Mouse (Mus musculus) neural tube, embryonic 12.5 days (tissue): ENCODE results near the gene Tfip11. TPM values are rescaled to one million over a fixed set of nuclear protein-coding genes. Genes with fewer than 3 reads are reported as not detected.

Experiments used
- ATAC-seq: fragments of 200-750 bp; cut with Nextera tagmentation; 2 replicates; pipeline ENCODE4 v1.8.0; 2017; ENCODE audit warnings: low read depth, mild to moderate bottlenecking, moderate TSS enrichment, moderate library complexity; ENCODE audit not compliant: low FRiP score
- H3K27ac ChIP-seq: fragments of 300-500 bp; sonication (generic); 2 replicates; pipeline ENCODE4 v1.5.1; 2016
- H3K27me3 ChIP-seq: fragments of 300-500 bp; sonication (generic); replicated peaks from 2 replicates; pipeline ENCODE4 v1.6.1; 2016; ENCODE audit warnings: mild to moderate bottlenecking
- H3K36me3 ChIP-seq: fragments of 300-500 bp; sonication (generic); 2 replicates; pipeline ENCODE4 v1.6.1; 2016; ENCODE audit warnings: mild to moderate bottlenecking
- H3K4me1 ChIP-seq: fragments of 300-500 bp; sonication (generic); 2 replicates; pipeline ENCODE4 v1.6.1; 2016
- H3K4me2 ChIP-seq: fragments of 300-500 bp; sonication (generic); replicated peaks from 2 replicates; pipeline ENCODE4 v1.6.1; 2016; ENCODE audit warnings: mild to moderate bottlenecking
- H3K4me3 ChIP-seq: fragments of 300-500 bp; sonication (generic); 2 replicates; pipeline ENCODE4 v1.5.1; 2016
- H3K9ac ChIP-seq: fragments of 300-500 bp; sonication (generic); 2 replicates; pipeline ENCODE4 v1.6.1; 2016; ENCODE audit warnings: mild to moderate bottlenecking
- H3K9me3 ChIP-seq: fragments of 300-500 bp; sonication (generic); 2 replicates; pipeline ENCODE4 v1.6.1; 2016; ENCODE audit warnings: mild to moderate bottlenecking
- WGBS: fragments of 180-500 bp; shearing (Covaris S2); methylation state at CpG from one replicate; pipeline ENCODE4 v1.1.7; 2016; 5-methylcytosine and 5-hydroxymethylcytosine counted together
- polyA plus RNA-seq: library from polyadenylated mRNA; unstranded; fragments of >200 nt; fragmentation: Nextera tagmentation; extraction: Ambion mirVana; gene quantifications from 2 replicates; pipeline ENCODE4 v1.2.1, GENCODE M21; 2016

Gene Tfip11
- polyA plus RNA-seq, 1 experiment from 2014 or later: 40.3 TPM

DNA sequence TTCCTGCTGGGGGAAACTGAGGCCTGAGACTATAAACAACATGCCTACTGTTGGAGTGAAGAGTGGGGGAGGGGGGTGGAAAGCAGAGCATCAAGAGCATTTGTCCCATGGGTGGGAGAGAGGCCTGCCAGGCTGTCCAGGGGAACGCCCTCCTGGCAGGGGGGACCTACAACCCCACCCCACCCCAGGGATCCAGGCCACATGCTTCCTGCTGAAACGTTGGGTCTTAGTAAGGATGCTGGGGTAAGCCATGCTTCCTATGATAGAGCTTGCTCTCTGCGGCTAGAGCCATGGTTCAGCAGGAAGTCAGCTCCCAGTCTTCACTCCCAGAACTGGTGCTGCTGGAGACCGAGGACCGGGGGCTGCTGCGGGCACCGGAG, 42.0 kb upstream of the Tfip11 start:
- Histone ChIP-seq H3K9ac (no peak overlapping the region), H3K36me3 (no peaks in the 10 kb centered on the region), H3K4me3 (no peak overlapping the region), H3K27me3 (no peaks in the 10 kb centered on the region), H3K4me2 (no peak overlapping the region), H3K4me1 (peaks cover 28% of the 10 kb centered on the region; the same call in 1 of the 2 replicates), H3K27ac (no peak overlapping the region), H3K9me3 (no peaks in the 10 kb centered on the region)
- ATAC-seq: no peak
- WGBS: 71% methylated on average over 7 of the region's 7 CpGs

DNA sequence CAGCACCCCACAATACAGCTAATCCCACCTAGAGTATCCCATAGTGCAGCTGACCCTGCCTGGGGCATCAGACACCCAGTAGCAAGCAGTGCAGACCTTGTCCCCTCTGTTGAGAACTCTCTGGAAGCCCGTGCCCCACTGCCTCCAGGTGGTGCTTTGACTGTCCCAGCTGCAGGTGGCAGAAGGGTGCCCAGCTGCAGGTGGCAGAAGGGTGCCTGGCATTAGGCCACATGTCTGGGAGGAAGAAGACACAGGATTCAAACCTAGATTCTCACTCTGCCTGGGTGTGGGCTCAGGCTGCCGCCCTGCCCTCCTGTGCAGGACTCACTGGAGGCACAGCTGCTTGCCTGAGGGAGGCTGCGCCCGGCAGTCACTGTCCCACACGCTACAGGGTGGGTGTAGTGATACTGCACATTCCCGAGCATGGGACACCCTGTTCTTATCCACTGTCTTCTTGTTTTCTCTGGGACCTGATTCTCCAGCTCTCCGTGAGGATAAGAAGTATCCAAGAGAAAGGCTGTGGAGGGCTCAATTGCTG, 40.5 kb upstream of the Tfip11 start:
- Histone ChIP-seq H3K9me3 (no peaks in the 10 kb centered on the region), H3K36me3 (no peaks in the 10 kb centered on the region), H3K4me1 (peaks cover 20% of the 10 kb centered on the region; the same call in 1 of the 2 replicates), H3K4me3 (no peak overlapping the region), H3K9ac (no peak overlapping the region), H3K27me3 (no peaks in the 10 kb centered on the region), H3K27ac (no peak overlapping the region), H3K4me2 (no peak overlapping the region)
- WGBS: 88% methylated on average over 7 of the region's 7 CpGs
- no peak for ATAC-seq

DNA sequence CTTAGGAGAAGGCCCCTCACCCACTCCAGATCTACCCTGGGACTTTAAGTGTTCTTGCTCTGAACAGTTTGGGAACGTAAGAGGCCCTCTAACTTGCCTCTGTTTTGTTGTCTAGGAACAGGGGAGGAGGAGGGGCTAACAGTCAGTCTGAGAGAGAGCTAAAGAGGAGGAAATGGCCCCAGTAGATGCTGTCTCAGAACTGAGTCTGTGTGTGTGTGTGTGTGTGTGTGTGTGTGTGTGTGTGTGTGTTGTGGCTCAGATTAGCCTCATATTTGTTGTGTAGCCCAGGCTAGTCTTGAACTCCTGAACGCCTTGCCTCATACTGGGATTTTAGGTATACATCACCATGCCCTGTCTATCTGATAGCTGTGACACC, 39.6 kb upstream of the Tfip11 start:
- H3K9me3 ChIP-seq: no peaks in the 10 kb centered on the region
- no peak for ATAC-seq
- no peak overlapping the region for H3K4me3 ChIP-seq
- no peak overlapping the region for H3K9ac ChIP-seq
- no peak overlapping the region for H3K4me2 ChIP-seq
- no peak overlapping the region for H3K27ac ChIP-seq
- no peaks in the 10 kb centered on the region for H3K27me3 ChIP-seq
- no peaks in the 10 kb centered on the region for H3K36me3 ChIP-seq
- WGBS: 96% methylated on average over 2 of the region's 2 CpGs
- peaks cover 15% of the 10 kb centered on the region; the same call in 1 of the 2 replicates for H3K4me1 ChIP-seq

DNA sequence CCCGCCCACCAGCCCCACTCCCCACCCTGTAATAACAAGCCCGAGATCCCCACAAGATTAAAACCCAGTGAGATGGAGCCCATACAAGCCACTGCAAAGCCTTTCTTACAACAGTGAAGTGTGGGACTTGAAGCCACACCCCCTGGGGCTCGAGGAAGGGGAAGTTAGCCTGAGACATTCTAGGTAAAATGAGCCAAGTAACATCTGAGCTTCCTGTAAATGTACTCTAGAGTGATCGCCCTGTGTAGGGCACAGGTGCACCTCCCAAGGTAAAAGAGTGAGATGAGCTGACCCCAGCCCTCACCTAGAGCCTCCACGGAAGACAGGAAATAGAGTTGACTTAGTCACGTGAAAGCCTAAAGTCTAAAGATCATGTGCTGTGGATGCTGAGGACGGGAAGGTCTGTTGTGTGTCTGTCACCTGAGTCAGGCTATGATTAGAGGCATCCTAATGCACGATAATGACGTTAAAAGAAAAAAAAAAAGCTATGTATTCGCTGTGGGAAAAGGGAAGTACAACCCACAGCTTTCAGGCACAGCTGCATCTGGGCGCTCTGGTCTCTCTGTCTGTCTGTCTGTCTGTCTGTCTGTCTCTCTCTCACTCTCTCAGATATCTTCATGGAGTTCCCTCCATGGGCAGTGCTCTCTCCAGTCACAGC, 39.0 kb upstream of the Tfip11 start:
- peaks cover 15% of the 10 kb centered on the region; the same call in 1 of the 2 replicates for H3K4me1 ChIP-seq
- H3K27ac ChIP-seq: no peak overlapping the region
- no peaks in the 10 kb centered on the region for H3K27me3 ChIP-seq
- ATAC-seq: no peak
- H3K9ac ChIP-seq: no peak overlapping the region
- H3K4me3 ChIP-seq: no peak overlapping the region
- no peaks in the 10 kb centered on the region for H3K9me3 ChIP-seq
- H3K4me2 ChIP-seq: no peak overlapping the region
- no peaks in the 10 kb centered on the region for H3K36me3 ChIP-seq
- 84% methylated on average over 11 of the region's 11 CpGs for WGBS

DNA sequence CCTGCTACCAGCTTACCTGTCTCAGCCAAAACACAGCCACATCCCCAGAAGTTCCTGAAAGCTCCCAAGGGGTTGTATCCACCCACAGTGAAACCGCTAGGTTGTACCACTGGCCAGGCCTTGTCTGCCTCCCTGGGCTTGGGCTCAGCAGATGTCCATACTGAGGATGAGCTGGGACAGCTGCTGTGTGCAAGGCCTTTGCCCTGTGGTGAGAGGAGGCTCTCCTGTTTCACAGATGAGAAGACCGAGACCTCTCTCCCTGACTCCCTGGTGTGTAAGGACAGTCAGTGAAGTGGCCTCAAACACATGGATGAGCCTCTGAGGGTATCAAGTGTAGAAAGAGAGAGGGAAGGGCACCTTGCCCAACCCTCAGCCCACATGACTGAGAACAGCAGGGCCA, 38.5 kb upstream of the Tfip11 start:
- no peak for ATAC-seq
- Histone ChIP-seq H3K36me3 (no peaks in the 10 kb centered on the region), H3K4me3 (no peak overlapping the region), H3K27ac (no peak overlapping the region), H3K9me3 (no peaks in the 10 kb centered on the region), H3K9ac (no peak overlapping the region), H3K4me2 (no peak overlapping the region), H3K4me1 (peaks cover 15% of the 10 kb centered on the region; the same call in 1 of the 2 replicates), H3K27me3 (no peaks in the 10 kb centered on the region)
- 92% methylated on average over 2 of the region's 2 CpGs for WGBS

DNA sequence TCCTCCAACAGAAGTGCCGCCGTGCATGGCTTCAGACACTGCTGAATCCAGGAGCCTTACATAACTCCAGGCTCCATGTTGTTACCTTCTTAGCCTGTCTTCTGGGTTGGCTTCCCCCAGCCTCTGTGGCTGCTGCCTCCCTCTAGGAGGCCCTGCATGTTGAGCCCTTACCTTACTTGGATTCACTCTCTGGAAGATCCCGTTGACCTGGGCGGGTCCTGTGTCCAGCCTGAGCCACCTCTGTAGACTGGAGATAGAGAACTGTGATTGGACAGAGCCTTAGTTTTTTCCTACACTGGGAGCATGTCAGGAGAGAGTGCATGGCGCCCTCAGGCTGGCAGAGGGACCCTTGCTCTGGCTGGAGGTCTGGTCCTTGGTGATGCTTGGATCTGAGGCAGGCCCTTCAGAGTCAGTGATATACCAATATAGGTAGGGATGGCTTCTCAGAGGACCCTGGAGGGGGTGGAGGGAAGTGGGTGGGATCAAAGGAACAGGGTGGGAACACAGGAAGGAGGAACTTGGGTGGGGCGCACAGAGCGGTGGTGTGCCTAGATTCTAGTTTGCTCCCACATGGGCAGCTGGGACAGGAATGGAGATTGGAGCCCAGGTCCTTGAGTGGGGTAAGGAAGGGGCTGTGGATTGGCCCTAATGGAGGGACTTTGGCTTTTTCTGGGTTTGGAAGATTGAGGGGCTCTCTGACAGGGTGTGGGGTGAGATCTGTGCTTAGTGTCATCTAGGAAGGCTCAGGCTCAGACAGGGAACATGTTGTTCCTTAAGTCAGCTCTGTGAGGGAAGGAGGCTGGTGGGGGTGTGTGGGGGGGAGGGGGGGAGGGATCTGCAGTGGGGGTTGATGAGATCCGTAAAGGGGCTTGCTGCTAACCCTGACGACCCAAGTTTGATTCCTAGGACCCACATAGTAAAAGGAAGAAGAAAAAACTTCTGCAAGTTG, 37.7 kb upstream of the Tfip11 start:
- no peaks in the 10 kb centered on the region for H3K9me3 ChIP-seq
- H3K36me3 ChIP-seq: no peaks in the 10 kb centered on the region
- H3K9ac ChIP-seq: no peak overlapping the region
- no peak overlapping the region for H3K27ac ChIP-seq
- 83% methylated on average over 9 of the region's 9 CpGs for WGBS
- no peak for ATAC-seq
- no peaks in the 10 kb centered on the region for H3K27me3 ChIP-seq
- no peak overlapping the region for H3K4me3 ChIP-seq
- H3K4me1 ChIP-seq: peaks cover 14% of the 10 kb centered on the region; the same call in 1 of the 2 replicates
- no peak overlapping the region for H3K4me2 ChIP-seq

DNA sequence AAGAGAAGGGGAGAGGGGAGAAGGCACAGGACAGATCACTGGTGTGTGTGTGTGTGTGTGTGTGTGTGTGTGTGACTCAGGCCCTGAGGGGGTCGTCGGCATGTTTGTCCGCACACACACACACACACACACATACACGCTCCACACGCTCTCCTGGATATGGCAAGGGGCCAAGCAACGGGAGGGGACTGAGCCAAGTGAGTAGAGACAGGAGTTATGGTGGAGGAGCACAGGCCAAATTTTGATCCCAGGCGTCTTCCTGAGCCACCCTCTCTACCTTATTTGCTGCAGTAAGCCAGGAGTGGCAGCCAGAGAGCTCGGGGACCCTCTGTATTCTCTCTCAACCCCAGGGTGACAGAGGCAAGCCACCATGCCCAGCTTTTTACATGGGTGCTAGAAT, 36.9 kb upstream of the Tfip11 start:
- Histone ChIP-seq H3K4me1 (peaks cover 7% of the 10 kb centered on the region; the same call in 1 of the 2 replicates), H3K36me3 (no peaks in the 10 kb centered on the region), H3K27me3 (no peaks in the 10 kb centered on the region), H3K4me2 (no peak overlapping the region), H3K4me3 (no peak overlapping the region), H3K9me3 (no peaks in the 10 kb centered on the region), H3K27ac (no peak overlapping the region), H3K9ac (no peak overlapping the region)
- WGBS: 81% methylated on average over 8 of the region's 8 CpGs
- no peak for ATAC-seq

DNA sequence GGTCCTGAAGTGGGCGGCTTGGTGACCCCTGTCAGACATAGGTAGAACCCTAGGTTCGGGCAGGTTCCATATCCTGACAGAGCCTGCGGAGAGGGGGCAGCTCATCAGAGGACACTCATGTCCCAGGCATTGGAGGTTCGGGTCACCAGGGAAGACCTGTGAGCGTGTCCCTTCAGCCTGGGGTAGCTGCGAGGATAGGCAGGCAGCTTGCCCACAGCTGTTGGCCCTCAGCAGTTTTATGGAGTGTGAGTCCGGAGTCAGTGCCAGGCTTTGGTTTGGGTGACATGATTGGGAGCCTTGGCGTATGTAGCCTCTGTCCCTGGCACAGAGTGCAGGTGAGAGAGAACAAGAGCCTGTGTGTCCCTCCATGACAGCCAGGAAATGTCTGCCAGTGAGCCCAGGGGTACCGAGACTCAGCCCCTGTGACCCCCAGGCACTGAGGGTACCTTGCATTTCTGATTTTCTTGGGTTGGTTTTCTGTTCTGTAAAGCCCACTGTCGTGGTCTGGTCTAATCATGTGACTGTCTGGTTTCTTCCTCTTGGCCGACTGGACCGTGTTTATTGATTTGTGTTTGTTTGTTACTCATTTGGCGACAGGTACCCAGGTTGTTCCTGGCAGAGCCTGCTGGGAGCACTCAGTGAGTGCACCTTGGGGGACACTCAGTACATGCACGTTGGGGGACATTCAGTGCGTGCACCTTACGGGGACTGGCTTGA, 36.2 kb upstream of the Tfip11 start:
- H3K4me2 ChIP-seq: no peak overlapping the region
- H3K9me3 ChIP-seq: no peaks in the 10 kb centered on the region
- no peak for ATAC-seq
- peaks cover 13% of the 10 kb centered on the region; the same call in 1 of the 2 replicates for H3K4me1 ChIP-seq
- H3K27ac ChIP-seq: no peak overlapping the region
- no peak overlapping the region for H3K9ac ChIP-seq
- H3K4me3 ChIP-seq: no peak overlapping the region
- 91% methylated on average over 16 of the region's 16 CpGs for WGBS
- H3K36me3 ChIP-seq: no peaks in the 10 kb centered on the region
- H3K27me3 ChIP-seq: no peaks in the 10 kb centered on the region

DNA sequence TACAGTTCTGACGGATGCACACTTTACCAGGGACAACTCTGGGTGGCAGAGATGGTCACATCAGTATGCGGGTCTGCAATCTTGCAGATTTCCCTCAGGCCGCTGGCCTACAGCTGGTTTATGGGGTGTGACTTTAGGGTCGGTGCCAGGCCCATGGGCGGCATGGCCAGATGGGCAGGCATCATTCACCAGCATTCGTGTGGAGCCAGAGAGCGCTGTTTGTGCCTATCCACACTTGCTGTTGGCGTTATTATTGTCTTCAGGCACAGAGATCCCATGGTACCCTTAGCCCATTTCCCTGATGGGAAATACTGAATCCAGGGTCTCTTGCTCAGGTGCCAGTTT, 35.6 kb upstream of the Tfip11 start:
- H3K4me1 ChIP-seq: peaks cover 13% of the 10 kb centered on the region; the same call in 1 of the 2 replicates

DNA sequence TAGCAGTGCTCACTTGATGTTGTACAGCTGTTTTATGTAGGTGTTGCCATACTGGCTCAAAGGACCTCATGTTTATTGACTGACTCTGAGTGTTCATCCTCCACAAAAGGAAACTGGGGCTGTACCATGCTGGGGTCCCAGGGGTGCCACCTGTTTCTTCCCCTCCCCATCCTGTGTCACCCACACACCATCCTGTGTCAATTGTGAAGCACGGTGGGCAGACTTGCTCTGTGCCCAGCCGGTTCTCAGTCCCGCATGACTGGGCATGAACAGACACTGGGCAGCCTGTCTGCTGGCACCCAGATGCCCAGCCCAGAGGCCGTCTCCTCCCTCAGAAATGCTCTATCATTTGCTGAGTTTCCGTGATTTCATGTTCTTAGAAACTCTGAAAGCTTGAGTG, 34.3 kb upstream of the Tfip11 start:
- Histone ChIP-seq H3K4me2 (no peak overlapping the region), H3K9ac (no peak overlapping the region), H3K27me3 (no peaks in the 10 kb centered on the region), H3K27ac (no peak overlapping the region), H3K4me1 (peaks cover 15% of the 10 kb centered on the region; the same call in 1 of the 2 replicates), H3K36me3 (no peaks in the 10 kb centered on the region), H3K4me3 (no peak overlapping the region), H3K9me3 (no peaks in the 10 kb centered on the region)
- WGBS: 88% methylated on average over 5 of the region's 5 CpGs
- ATAC-seq: no peak

More for the DNA sequence above, 35.6 kb upstream of the Tfip11 start:
- WGBS: 88% methylated on average over 8 of the region's 8 CpGs
- Histone ChIP-seq H3K27ac (no peak overlapping the region), H3K27me3 (no peaks in the 10 kb centered on the region), H3K4me2 (no peak overlapping the region), H3K9ac (no peak overlapping the region), H3K36me3 (no peaks in the 10 kb centered on the region), H3K9me3 (no peaks in the 10 kb centered on the region), H3K4me3 (no peak overlapping the region)
- no peak for ATAC-seq

DNA sequence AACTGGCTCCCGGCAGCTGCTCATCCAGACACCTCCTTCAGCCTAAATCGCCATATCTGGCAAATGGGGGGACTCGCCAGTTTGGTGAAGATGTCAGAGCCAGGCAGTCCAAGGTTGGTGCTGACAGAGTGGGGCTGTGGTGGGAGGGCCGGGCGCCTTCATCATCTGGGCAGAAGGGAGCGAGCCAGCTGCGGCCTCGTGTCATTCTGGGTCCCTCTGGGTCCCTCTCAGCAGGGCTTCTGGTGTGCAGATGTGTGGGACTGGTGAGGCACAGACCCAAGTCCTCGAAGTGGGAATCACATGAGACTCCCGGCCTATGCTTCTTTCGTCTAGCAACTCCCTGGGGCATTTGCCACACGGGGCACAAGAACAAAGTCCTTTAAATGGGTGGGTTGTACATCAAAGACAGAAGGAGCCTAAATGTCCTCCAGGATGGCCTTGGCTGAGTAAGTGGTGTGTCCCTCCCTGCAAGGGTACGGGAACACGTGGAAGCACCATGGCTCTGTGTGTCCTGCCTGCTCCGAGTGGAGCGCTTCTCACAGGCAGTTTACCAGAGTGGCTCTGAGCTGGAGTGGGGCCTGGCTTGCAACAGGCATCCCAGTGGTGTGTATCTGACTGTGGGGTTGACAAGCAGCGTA, 33.7 kb upstream of the Tfip11 start:
- no peaks in the 10 kb centered on the region for H3K9me3 ChIP-seq
- H3K9ac ChIP-seq: no peak overlapping the region
- no peak overlapping the region for H3K27ac ChIP-seq
- no peak overlapping the region for H3K4me3 ChIP-seq
- H3K4me1 ChIP-seq: peaks cover 15% of the 10 kb centered on the region; the same call in 1 of the 2 replicates
- no peak overlapping the region for H3K4me2 ChIP-seq
- 79% methylated on average over 17 of the region's 17 CpGs for WGBS
- ATAC-seq: no peak
- H3K36me3 ChIP-seq: no peaks in the 10 kb centered on the region
- H3K27me3 ChIP-seq: no peaks in the 10 kb centered on the region
